Mouse (Mus musculus): ENCODE data around the gene Gpsm2.

- TF ChIP-seq CTCF (IDR thresholded peaks at IDR 0.05; ENCODE audit: borderline replicate concordance, extremely low read depth, insufficient read depth, insufficient read length) (no peak), POLR2A (IDR thresholded peaks at IDR 0.05; ENCODE audit: borderline replicate concordance, extremely low read depth, insufficient read depth, insufficient read length, poor library complexity, severe bottlenecking) (no peak)
Observed at GRCm38 (mm10) chr3:108654566-108654965, 67.5 kb downstream of the Gpsm2 start.
